Mouse (Mus musculus): ENCODE data around the gene Utp18.

Utp18 gene

GRCm38 (mm10) chr11:93828619-93829326 is 56.8 kb downstream of the Utp18 start:
- no peak for DNase-seq

DNA sequence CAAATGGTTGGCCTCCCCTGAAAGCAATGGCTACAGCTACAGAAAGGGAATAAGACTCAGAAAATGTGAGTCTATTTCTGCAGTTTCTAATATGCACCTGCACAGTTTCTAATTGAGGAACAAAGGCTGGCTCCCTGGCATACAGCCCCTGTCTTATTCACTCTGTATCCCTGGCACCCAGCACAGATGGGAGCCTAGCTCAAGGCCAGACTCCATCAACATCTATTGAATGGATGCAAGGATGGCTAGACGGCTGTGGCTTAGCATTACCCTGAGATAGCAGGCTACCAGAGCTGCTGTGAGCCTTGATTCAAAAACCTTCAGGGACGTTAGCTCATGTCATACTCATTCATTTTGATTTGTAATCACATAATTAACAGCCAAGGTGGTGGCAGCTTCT is 63.3 kb downstream of the Utp18 start:
- no peak for DNase-seq

- peak; percentile 59 for DNase-seq
Observed at GRCm38 (mm10) chr11:93821533-93821932, 64.0 kb downstream of the Utp18 start.

- no peak for DNase-seq
Observed at GRCm38 (mm10) chr11:93817966-93818738, 67.4 kb downstream of the Utp18 start.

DNA sequence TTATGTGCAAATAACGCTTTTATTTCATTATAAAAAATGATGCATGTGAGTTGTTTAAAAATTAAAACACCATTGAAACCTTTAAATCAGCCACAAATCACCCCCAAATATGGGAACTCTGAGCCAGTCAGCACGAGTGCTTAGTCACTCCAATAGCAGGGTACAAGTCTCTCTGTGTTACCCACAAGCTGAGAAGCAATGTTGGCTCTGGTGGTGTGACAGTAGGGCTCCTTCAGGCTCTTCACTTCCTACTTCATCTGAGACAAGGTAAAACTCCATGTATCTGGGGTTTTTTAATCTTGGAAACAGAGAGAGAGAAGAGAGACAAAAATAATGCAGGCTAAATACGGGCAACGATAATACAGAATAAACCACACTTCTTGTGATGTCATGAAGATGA is 72.6 kb downstream of the Utp18 start:
- DNase-seq = no peak

- DNase-seq = peak; percentile 36
Observed at GRCm38 (mm10) chr11:93812125-93812868, 73.3 kb downstream of the Utp18 start.
